Mouse (Mus musculus): ENCODE results near the gene Usp31. TPM values are rescaled to one million over a fixed set of nuclear protein-coding genes. Genes with fewer than 3 reads are reported as not detected.
A peak's percentile ranks its signal among the peaks of the same experiment; 100 is the strongest.

The Usp31 gene
- polyA plus RNA-seq, 1 experiment = 0.07 TPM

GRCm38 (mm10) chr7:121706411-121707072, 511 bp downstream of the Usp31 start:
- peaks cover 57% of the 10 kb centered on the region for H3K4me1 ChIP-seq (ENCODE audit: control insufficient read depth)
- peaks cover 30% of the 10 kb centered on the region for H3K27me3 ChIP-seq (ENCODE audit: control insufficient read depth)
- H3K9me3 ChIP-seq (ENCODE audit: control insufficient read depth, low read length) = no peaks in the 10 kb centered on the region
- H3K36me3 ChIP-seq (ENCODE audit: control insufficient read depth) = peaks cover 27% of the 10 kb centered on the region
- no peak for TF ChIP-seq TAL1 (IDR thresholded peaks at IDR 0.05; ENCODE audit: low read length)
- peak overlapping the region; percentile 86 for H3K4me3 ChIP-seq (replicated peaks)

GRCm38 (mm10) chr7:121705051-121705450, 2.0 kb downstream of the Usp31 start:
- peaks cover 59% of the 10 kb centered on the region for H3K4me1 ChIP-seq (ENCODE audit: control insufficient read depth)
- TF ChIP-seq GATA1 (IDR thresholded peaks at IDR 0.05; ENCODE audit: low read length) (no peak), TAL1 (IDR thresholded peaks at IDR 0.05; ENCODE audit: low read length) (no peak)
- H3K4me3 ChIP-seq (replicated peaks) = no peak overlapping the region
- H3K36me3 ChIP-seq (ENCODE audit: control insufficient read depth) = peaks cover 29% of the 10 kb centered on the region
- H3K27me3 ChIP-seq (ENCODE audit: control insufficient read depth) = peaks cover 16% of the 10 kb centered on the region
- no peaks in the 10 kb centered on the region for H3K9me3 ChIP-seq (ENCODE audit: control insufficient read depth, low read length)

DNA sequence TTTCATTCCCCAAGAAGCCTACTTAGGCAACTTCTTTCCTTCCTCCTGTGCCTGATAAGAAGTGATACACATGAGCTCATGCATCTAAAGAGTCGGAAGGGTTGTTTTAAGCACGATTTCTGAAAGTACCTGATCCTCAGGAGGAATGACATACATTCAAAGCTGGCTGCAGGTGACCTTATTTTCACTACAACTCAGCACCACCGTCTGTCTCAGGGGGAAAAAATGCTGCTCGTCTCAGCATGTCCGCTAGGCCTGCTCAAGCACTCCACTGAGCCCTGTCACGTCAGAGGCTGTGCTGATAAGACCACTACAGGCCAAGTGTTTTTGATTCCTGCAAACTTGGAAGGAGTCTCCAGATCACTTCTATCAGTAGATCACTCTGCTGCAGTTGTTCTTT, 5.1 kb downstream of the Usp31 start:
- H3K36me3 ChIP-seq (ENCODE audit: control insufficient read depth) = peaks cover 35% of the 10 kb centered on the region
- peaks cover 51% of the 10 kb centered on the region for H3K4me1 ChIP-seq (ENCODE audit: control insufficient read depth)
- no peaks in the 10 kb centered on the region for H3K9me3 ChIP-seq (ENCODE audit: control insufficient read depth, low read length)
- no peaks in the 10 kb centered on the region for H3K27me3 ChIP-seq (ENCODE audit: control insufficient read depth)
- TF ChIP-seq TAL1 (IDR thresholded peaks at IDR 0.05; ENCODE audit: low read length) (no peak), GATA1 (IDR thresholded peaks at IDR 0.05; ENCODE audit: low read length) (no peak)
- no peak overlapping the region for H3K4me3 ChIP-seq (replicated peaks)

- H3K27me3 ChIP-seq (ENCODE audit: control insufficient read depth) = no peaks in the 10 kb centered on the region
- H3K4me1 ChIP-seq (ENCODE audit: control insufficient read depth) = peaks cover 39% of the 10 kb centered on the region
- TF ChIP-seq TAL1 (IDR thresholded peaks at IDR 0.05; ENCODE audit: low read length) = no peak
- TF ChIP-seq GATA1 (IDR thresholded peaks at IDR 0.05; ENCODE audit: low read length) = no peak
- H3K36me3 ChIP-seq (ENCODE audit: control insufficient read depth) = peaks cover 35% of the 10 kb centered on the region
- no peak overlapping the region for H3K4me3 ChIP-seq (replicated peaks)
- no peaks in the 10 kb centered on the region for H3K9me3 ChIP-seq (ENCODE audit: control insufficient read depth, low read length)
These were observed 6.6 kb downstream of the Usp31 start for GRCm38 (mm10) chr7:121700480-121700879.

DNA sequence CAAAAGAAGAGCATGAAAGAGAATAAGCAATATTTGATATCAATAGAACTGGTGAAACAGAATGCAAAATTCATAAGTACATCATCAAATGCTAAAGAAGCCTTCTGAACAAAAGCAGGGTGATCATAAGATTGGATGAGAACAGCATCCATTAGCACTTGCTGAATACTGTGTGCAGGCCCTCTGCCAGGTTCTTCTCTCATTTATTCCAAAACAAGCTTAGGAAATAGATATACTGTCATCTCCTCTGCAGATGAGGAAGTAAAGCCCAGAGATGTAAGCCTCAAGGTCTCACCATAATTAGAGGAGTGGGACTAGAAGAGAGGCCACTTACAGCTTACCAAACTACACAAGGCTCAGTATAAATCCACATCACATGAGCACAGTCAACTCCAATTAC, 7.8 kb downstream of the Usp31 start:
- peaks cover 29% of the 10 kb centered on the region for H3K4me1 ChIP-seq (ENCODE audit: control insufficient read depth)
- H3K27me3 ChIP-seq (ENCODE audit: control insufficient read depth) = no peaks in the 10 kb centered on the region
- no peak overlapping the region for H3K4me3 ChIP-seq (replicated peaks)
- TF ChIP-seq GATA1 (IDR thresholded peaks at IDR 0.05; ENCODE audit: low read length) (no peak), TAL1 (IDR thresholded peaks at IDR 0.05; ENCODE audit: low read length) (no peak)
- H3K9me3 ChIP-seq (ENCODE audit: control insufficient read depth, low read length) = no peaks in the 10 kb centered on the region
- H3K36me3 ChIP-seq (ENCODE audit: control insufficient read depth) = peaks cover 30% of the 10 kb centered on the region

DNA sequence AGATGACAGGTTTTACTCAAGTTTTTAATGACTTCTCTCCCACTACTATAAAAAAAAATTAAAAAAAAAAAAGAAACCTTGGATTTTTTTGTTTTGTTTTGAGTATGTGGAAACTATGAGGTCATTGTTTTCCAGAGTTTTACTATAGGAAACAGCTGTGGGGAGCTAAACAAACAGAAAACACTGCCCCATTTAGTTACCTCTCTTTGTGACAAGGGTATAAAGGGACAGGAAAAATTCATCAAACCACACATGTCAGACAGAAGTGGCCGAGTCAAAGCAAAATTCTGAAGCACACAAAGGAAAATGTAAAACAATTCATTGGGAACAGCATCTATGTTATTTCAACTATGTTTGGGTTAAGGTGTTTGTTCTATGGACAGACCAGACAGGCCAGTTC, 9.5 kb downstream of the Usp31 start:
- TF ChIP-seq TAL1 (IDR thresholded peaks at IDR 0.05; ENCODE audit: low read length) (no peak), GATA1 (IDR thresholded peaks at IDR 0.05; ENCODE audit: low read length) (no peak)
- Histone ChIP-seq H3K36me3 (ENCODE audit: control insufficient read depth) (peaks cover 16% of the 10 kb centered on the region), H3K9me3 (ENCODE audit: control insufficient read depth, low read length) (no peaks in the 10 kb centered on the region), H3K27me3 (ENCODE audit: control insufficient read depth) (no peaks in the 10 kb centered on the region), H3K4me3 (replicated peaks) (no peak overlapping the region), H3K4me1 (ENCODE audit: control insufficient read depth) (peaks cover 15% of the 10 kb centered on the region)

GRCm38 (mm10) chr7:121697170-121697569, 9.9 kb downstream of the Usp31 start:
- Histone ChIP-seq H3K4me3 (replicated peaks) (no peak overlapping the region), H3K9me3 (ENCODE audit: control insufficient read depth, low read length) (no peaks in the 10 kb centered on the region), H3K27me3 (ENCODE audit: control insufficient read depth) (no peaks in the 10 kb centered on the region), H3K4me1 (ENCODE audit: control insufficient read depth) (peaks cover 11% of the 10 kb centered on the region), H3K36me3 (ENCODE audit: control insufficient read depth) (peaks cover 14% of the 10 kb centered on the region)
- no peak for TF ChIP-seq TAL1 (IDR thresholded peaks at IDR 0.05; ENCODE audit: low read length)
- no peak for TF ChIP-seq GATA1 (IDR thresholded peaks at IDR 0.05; ENCODE audit: low read length)

GRCm38 (mm10) chr7:121691803-121692202, 15.2 kb downstream of the Usp31 start:
- Histone ChIP-seq H3K4me1 (ENCODE audit: control insufficient read depth) (no peaks in the 10 kb centered on the region), H3K27me3 (ENCODE audit: control insufficient read depth) (no peaks in the 10 kb centered on the region), H3K36me3 (ENCODE audit: control insufficient read depth) (peaks cover 2% of the 10 kb centered on the region; the same call in 1 of the 2 replicates), H3K4me3 (replicated peaks) (no peak overlapping the region), H3K9me3 (ENCODE audit: control insufficient read depth, low read length) (no peaks in the 10 kb centered on the region)
- TF ChIP-seq TAL1 (IDR thresholded peaks at IDR 0.05; ENCODE audit: low read length) (no peak), GATA1 (IDR thresholded peaks at IDR 0.05; ENCODE audit: low read length) (no peak)

DNA sequence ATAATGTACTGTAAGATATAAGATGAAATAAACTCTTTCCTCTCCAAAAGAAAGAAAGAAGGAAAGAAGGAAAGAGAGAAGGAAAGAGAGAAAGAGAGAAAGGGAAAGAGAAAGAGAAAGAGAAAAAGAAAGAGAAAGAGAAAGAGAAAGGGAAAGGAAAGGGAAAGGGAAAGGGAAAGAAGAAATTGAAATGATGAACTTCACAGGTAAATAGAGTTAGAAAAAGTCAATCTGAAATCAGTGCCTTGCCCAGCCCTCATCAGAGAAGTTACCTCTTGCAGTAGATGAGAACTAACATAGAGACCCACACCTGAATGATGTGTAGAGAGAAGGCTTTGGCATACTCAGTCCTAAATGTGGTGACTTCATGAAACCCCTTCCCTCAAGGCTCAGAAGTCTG, 17.7 kb downstream of the Usp31 start:
- Histone ChIP-seq H3K4me3 (replicated peaks) (no peak overlapping the region), H3K4me1 (ENCODE audit: control insufficient read depth) (peaks cover 2% of the 10 kb centered on the region; the same call in 1 of the 2 replicates), H3K27me3 (ENCODE audit: control insufficient read depth) (no peaks in the 10 kb centered on the region), H3K9me3 (ENCODE audit: control insufficient read depth, low read length) (no peaks in the 10 kb centered on the region), H3K36me3 (ENCODE audit: control insufficient read depth) (peaks cover 3% of the 10 kb centered on the region; the same call in 1 of the 2 replicates)
- no peak for TF ChIP-seq TAL1 (IDR thresholded peaks at IDR 0.05; ENCODE audit: low read length)
- TF ChIP-seq GATA1 (IDR thresholded peaks at IDR 0.05; ENCODE audit: low read length) = no peak
